Mouse (Mus musculus) cortical plate, adult 2 months (tissue): ENCODE measurements at regions not wholly inside any gene's neighbourhood (a gene's known extent, or its start where the extent isn't known, plus 50 kb on each side); places are given as distances from the start of the nearest gene placed in this dataset.

Source experiments
- H3K27ac ChIP-seq: fragments of 200-500 bp; 2 replicates; pipeline ENCODE4 v1.5.1; 2012; ENCODE audit warnings: low read length, control low read depth, inconsistent platforms; ENCODE audit not compliant: insufficient read depth
- H3K4me1 ChIP-seq: fragments of 200-500 bp; 2 replicates; pipeline ENCODE4 v1.6.1; 2011; ENCODE audit warnings: low read length; ENCODE audit not compliant: control insufficient read depth, insufficient read depth
- H3K4me3 ChIP-seq: fragments of 200-500 bp; 2 replicates; pipeline ENCODE4 v1.5.1; 2011; ENCODE audit warnings: mild to moderate bottlenecking, low read length, control low read depth; ENCODE audit not compliant: insufficient read depth
- CTCF ChIP-seq: fragments of 200-500 bp; IDR thresholded peaks from 2 replicates; pipeline ENCODE4 v1.5.1; 2011; ENCODE audit warnings: mild to moderate bottlenecking, control low read depth, low read length; ENCODE audit not compliant: insufficient read depth; ENCODE audit errors: extremely low read depth
- POLR2A ChIP-seq: fragments of 200-500 bp; IDR thresholded peaks from 2 replicates; pipeline ENCODE4 v1.6.1; 2011; ENCODE audit warnings: mild to moderate bottlenecking, low read length, control low read depth; ENCODE audit not compliant: insufficient read depth; ENCODE audit errors: extremely low read depth

DNA sequence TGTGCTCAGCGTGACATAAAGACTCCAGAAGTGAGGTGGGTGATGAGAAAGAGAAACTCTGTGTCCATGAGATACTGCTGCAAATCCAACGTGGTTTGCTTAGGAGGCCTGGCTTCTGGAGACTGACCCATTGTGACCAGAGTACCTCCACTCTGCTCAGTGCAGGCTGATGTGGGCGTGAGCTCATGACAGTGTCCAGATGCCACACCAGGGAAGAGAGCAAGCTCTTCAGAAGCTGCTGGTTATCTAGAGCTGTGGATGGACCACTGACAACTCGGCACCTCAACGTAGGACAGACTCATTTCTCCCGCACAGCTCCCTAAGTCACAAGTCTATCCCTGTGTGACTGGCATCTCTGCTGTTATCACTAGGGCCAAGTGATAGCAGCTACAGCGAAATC, 114.9 kb upstream of the N6amt1 start:
- TF ChIP-seq CTCF (no peak), POLR2A (no peak)
- H3K27ac ChIP-seq: no peak overlapping the region
- H3K4me3 ChIP-seq: no peak overlapping the region
- H3K4me1 ChIP-seq: no peaks in the 10 kb centered on the region

GRCm38 (mm10) chr16:87234199-87234598, 119.8 kb upstream of the N6amt1 start:
- Histone ChIP-seq H3K4me3 (no peak overlapping the region), H3K4me1 (no peaks in the 10 kb centered on the region), H3K27ac (no peak overlapping the region)
- no peak for TF ChIP-seq POLR2A
- TF ChIP-seq CTCF: no peak

- TF ChIP-seq POLR2A: no peak
- TF ChIP-seq CTCF: no peak
- Histone ChIP-seq H3K4me3 (no peak overlapping the region), H3K4me1 (no peaks in the 10 kb centered on the region), H3K27ac (no peak overlapping the region)
Measured at GRCm38 (mm10) chr16:87225595-87225994, 128.4 kb upstream of the N6amt1 start.

- TF ChIP-seq POLR2A (no peak), CTCF (no peak)
Measured at GRCm38 (mm10) chr16:87225085-87225484, 128.9 kb upstream of the N6amt1 start.

DNA sequence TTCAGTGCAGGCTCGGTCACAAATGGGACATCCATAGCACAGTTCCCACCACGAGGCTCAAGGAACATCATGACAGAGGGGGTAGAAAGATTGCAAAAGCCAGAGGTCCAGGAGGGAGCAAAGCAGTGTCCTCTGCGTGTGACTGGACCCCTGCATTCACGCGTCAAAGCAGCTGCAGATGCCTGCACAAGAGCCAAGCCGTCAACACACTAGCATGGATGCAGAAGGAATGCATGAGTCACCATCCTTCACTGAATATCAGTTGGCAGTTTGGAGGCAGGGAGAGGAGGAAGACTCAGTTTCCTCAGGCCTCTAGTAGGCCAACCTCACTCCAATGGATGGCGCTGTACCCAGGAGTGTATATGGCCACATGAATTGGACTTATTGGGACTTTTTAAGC, 130.0 kb upstream of the N6amt1 start:
- Histone ChIP-seq H3K4me3 (no peak overlapping the region), H3K4me1 (no peaks in the 10 kb centered on the region), H3K27ac (no peak overlapping the region)
- TF ChIP-seq CTCF (no peak), POLR2A (no peak)

More at GRCm38 (mm10) chr16:87225085-87225484, 128.9 kb upstream of the N6amt1 start:
- Histone ChIP-seq H3K27ac (no peak overlapping the region), H3K4me3 (no peak overlapping the region), H3K4me1 (no peaks in the 10 kb centered on the region)

- Histone ChIP-seq H3K4me3 (no peak overlapping the region), H3K4me1 (no peaks in the 10 kb centered on the region), H3K27ac (no peak overlapping the region)
- TF ChIP-seq CTCF: no peak
- TF ChIP-seq POLR2A: no peak
Measured at GRCm38 (mm10) chr16:87220611-87221010, 133.4 kb upstream of the N6amt1 start.

DNA sequence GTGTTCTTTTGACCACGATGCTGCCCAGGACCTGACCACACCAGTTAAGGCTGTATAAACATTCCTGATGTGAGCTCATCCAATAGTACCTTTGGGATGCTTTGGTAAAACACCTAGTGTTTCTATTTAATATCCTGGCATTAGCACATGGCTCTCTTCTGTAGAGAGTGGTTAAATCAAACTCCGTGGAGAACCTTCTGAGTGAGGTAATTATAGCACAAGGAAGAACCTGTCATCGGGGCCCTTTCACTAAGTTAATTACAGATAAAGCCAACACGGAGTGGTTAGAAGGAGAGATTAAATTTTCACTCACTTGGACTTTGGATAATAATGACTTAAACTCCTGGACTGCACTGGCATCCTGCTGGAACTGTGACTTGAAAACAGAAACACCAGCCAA, 133.8 kb upstream of the N6amt1 start:
- Histone ChIP-seq H3K4me1 (no peaks in the 10 kb centered on the region), H3K4me3 (no peak overlapping the region), H3K27ac (no peak overlapping the region)
- no peak for TF ChIP-seq POLR2A
- TF ChIP-seq CTCF: no peak

DNA sequence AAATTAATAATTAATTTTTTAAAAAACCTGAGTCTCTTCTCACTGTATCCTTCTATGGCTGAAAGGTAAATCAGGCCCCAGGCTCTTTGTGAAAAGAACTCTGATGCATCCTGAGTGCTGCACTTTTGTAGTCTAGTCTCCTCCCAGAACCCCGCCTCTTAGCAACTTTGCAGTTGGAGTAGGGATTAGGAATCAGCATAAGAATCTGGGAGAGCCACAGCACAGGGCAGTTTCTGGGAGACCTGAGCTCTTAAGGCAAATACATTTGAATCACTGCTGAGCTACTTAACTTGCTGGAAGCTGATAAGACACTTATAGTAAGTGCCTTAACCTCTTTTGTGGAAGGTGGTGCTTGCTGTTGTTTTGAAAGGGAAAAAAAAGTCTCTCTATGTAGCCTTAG, 146.1 kb upstream of the N6amt1 start:
- H3K4me3 ChIP-seq: no peak overlapping the region
- TF ChIP-seq CTCF: no peak
- no peak for TF ChIP-seq POLR2A
- no peak overlapping the region for H3K27ac ChIP-seq
- no peaks in the 10 kb centered on the region for H3K4me1 ChIP-seq

DNA sequence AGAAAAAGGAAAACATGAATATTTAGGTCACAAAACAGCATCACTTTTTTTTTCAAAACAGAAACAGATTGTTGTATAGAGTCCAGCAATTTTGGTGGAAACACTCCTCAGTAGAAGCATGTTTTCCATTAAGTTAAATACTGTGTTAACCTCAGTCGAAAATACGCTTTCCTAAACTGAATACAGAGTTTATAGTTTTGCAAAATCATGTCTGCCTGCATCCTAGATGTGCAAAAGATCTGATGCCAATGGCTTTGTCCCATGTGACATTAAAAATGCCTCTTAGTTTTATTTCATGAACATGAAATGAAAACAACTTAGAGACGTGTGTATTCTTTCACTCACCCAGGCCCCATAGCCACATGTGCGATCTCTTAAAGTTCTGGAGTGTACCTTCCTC, 163.5 kb upstream of the N6amt1 start:
- Histone ChIP-seq H3K4me3 (no peak overlapping the region), H3K4me1 (no peaks in the 10 kb centered on the region), H3K27ac (no peak overlapping the region)
- no peak for TF ChIP-seq CTCF
- no peak for TF ChIP-seq POLR2A

DNA sequence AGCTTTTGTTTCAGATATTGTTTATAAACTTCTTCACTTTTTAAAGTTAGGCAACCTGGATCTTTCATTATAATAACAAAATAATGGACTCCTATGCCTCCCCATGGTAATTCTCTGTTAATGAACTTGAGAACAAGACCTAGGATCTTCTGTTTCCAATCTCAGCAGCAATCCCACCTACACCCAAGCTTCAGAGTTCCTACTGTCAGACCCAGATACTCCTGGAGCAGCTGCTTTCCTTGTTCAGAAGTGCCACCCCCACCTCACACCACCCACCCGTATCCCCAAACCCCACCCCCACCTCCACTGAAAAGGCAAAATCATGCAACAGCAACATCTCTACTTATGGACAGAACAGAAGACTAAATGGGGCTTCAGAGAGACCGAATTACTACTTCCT, 165.2 kb upstream of the N6amt1 start:
- Histone ChIP-seq H3K4me1 (no peaks in the 10 kb centered on the region), H3K27ac (no peak overlapping the region), H3K4me3 (no peak overlapping the region)
- no peak for TF ChIP-seq POLR2A
- TF ChIP-seq CTCF: no peak

DNA sequence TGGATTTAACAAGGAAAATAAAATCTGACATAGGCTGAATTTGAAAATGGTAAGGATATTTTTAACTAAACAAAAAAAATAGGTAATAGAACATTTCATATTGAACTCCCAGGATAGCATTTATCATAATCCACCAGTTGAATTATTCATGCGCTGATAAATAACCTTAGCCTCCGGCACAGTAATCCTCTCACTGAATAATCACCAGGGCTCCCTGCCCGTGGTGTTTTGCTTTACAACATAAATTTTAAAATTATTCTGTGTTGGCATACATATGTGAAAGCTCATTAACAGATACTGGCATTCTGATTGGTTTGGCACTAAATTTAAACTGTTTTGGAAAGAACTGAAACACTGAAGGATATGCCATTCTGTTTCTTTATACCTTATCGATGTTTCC, 181.6 kb upstream of the N6amt1 start:
- Histone ChIP-seq H3K27ac (no peak overlapping the region), H3K4me1 (no peaks in the 10 kb centered on the region), H3K4me3 (no peak overlapping the region)
- no peak for TF ChIP-seq POLR2A
- TF ChIP-seq CTCF: no peak
